Mouse (Mus musculus): Measurements from ENCODE around the gene Dscaml1. TPM values are rescaled to one million over a fixed set of nuclear protein-coding genes. Genes with fewer than 3 reads are reported as not detected.

The Dscaml1 gene
- total and polyA plus RNA-seq, 2 experiments from 2014 or later, result 0.04 to 0.84 TPM

DNA sequence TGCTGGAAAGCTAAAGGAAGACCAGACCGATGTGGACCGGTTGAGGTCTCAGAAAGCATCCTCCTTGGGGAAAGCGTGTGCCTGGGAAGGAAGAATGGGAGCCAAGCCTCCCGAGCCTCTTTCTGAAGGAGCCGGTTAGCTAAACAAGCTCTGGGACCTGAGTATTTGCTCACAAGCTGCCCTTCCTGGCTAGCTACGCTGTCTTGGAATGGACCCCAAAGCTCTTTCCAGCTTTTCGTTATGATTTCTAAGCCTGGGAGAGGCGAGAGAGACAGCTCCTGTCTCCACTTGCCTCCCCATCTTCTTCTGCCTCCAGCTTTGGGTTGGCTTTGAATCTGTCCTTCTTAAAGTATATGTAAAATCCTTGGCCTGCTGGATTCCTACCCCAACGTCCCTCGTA, 27.6 kb downstream of the Dscaml1 start:
- Histone ChIP-seq H3K4me3 (ENCODE audit: low read depth, low read length) (no peak overlapping the region), H3K27me3 (ENCODE audit: control insufficient read depth, insufficient read depth, low read length) (peaks cover 2% of the 10 kb centered on the region; the same call in 1 of the 2 replicates), H3K9ac (replicated peaks; ENCODE audit: low read depth, low read length) (no peak overlapping the region), H3K36me3 (replicated peaks; ENCODE audit: control insufficient read depth, insufficient read depth, low read length) (no peaks in the 10 kb centered on the region), H3K9me3 (replicated peaks; ENCODE audit: control insufficient read depth, low read length) (no peaks in the 10 kb centered on the region), H3K4me2 (ENCODE audit: low read depth, low read length) (no peak overlapping the region), H3K27ac (ENCODE audit: low read depth) (no peak overlapping the region), H3K4me1 (ENCODE audit: control insufficient read depth, insufficient read depth) (no peaks in the 10 kb centered on the region)
- TF ChIP-seq CTCF (IDR thresholded peaks at IDR 0.05; ENCODE audit: low read depth) (no peak), EP300 (IDR thresholded peaks at IDR 0.05; ENCODE audit: low read depth) (no peak)
- WGBS, result 81% methylated on average over 10 of the region's 10 CpGs
- DNase-seq (ENCODE audit: low spot score) (no peak), ATAC-seq (ENCODE audit: insufficient read depth, low read depth) (no peak)

DNA sequence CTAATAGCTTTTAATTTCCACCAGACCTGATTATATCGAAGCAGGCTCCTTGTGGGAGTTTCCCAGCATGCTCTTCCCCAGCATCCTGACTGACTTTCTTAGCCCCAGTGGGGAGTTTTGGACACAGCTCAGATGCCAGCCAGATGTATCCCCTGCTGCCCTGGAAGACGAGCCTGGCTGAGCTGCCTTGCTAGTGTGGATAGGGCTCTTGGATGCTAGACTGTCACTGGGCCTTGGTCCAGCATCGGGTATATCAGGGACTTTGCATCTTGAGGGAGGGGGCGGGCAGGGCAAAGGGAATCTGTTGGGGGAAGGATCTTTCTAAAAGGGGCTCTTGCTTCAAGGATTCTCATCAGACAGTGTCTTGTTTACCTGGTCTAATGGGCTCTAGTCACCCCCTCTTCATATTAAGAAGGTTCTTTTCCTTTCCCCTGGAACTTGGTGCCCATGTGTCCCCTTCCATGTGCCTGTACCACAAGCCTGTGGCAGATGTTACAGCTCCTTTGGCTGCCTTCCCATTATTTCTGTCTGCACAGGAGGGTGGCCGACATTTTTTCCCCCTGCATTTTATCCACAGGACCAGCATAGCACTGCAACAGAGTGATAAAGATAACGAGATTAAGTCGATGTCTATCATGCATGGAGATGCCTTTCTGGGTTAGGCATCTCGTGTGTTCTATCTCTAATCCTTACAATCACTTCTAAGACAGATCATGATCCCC, 28.6 kb downstream of the Dscaml1 start:
- TF ChIP-seq EP300 (IDR thresholded peaks at IDR 0.05; ENCODE audit: low read depth), result no peak
- TF ChIP-seq CTCF (IDR thresholded peaks at IDR 0.05; ENCODE audit: low read depth), result no peak
- Histone ChIP-seq H3K36me3 (replicated peaks; ENCODE audit: control insufficient read depth, insufficient read depth, low read length) (no peaks in the 10 kb centered on the region), H3K4me1 (ENCODE audit: control insufficient read depth, insufficient read depth) (no peaks in the 10 kb centered on the region), H3K9ac (replicated peaks; ENCODE audit: low read depth, low read length) (no peak overlapping the region), H3K27ac (ENCODE audit: low read depth) (no peak overlapping the region), H3K9me3 (replicated peaks; ENCODE audit: control insufficient read depth, low read length) (no peaks in the 10 kb centered on the region), H3K27me3 (ENCODE audit: control insufficient read depth, insufficient read depth, low read length) (peaks cover 2% of the 10 kb centered on the region; the same call in 1 of the 2 replicates), H3K4me3 (ENCODE audit: low read depth, low read length) (no peak overlapping the region), H3K4me2 (ENCODE audit: low read depth, low read length) (no peak overlapping the region)
- WGBS, result 48% methylated on average over 8 of the region's 8 CpGs
- DNase-seq (ENCODE audit: low spot score), result no peak
- no peak for ATAC-seq (ENCODE audit: insufficient read depth, low read depth)

DNA sequence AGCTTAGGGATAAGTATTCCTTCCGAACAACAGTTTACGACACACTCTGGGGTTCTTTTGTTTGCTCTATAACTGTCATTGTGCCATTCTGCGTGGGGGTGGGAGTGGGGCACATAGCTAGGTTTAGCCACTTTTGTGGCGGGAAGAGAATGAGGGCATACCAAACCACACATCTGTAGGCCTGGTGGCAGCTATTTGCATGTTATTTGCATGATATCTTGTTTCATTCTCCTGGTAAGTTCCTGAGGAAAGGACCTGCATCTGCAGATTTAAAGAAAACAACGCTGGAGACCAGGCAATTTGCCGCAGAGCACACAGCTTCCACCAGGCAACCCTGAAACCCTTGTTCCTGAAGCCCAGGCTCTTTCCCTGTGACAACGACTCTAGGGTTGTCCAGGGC, 30.8 kb downstream of the Dscaml1 start:
- no peak overlapping the region for H3K4me2 ChIP-seq (ENCODE audit: low read depth, low read length)
- DNase-seq (ENCODE audit: low spot score), result no peak

DNA sequence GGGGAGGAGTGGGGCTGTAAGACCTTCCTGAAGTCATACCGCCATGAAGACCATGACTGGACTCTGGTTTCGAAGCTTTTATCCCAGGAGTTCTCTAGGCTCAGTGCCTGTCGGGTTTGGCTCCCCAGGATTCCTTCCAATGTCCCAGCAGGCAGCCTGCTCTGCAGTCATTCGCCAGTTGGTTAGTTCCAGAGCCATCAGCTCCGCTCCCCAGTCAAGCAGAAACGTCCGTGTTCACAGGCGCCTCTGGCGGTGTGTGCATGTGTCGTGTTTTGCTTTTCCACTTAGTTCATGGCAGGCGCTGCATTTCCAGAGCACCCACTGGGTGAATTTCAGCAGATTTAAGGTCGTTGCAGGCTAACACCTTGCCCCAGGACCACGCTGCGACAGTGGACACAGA, 31.9 kb downstream of the Dscaml1 start:
- TF ChIP-seq CTCF (IDR thresholded peaks at IDR 0.05; ENCODE audit: low read depth) (no peak), EP300 (IDR thresholded peaks at IDR 0.05; ENCODE audit: low read depth) (no peak)

More for the DNA sequence above, 30.8 kb downstream of the Dscaml1 start:
- 45% methylated on average over 7 of the region's 7 CpGs for WGBS
- H3K9ac ChIP-seq (replicated peaks; ENCODE audit: low read depth, low read length), result no peak overlapping the region
- no peaks in the 10 kb centered on the region for H3K36me3 ChIP-seq (replicated peaks; ENCODE audit: control insufficient read depth, insufficient read depth, low read length)
- H3K4me3 ChIP-seq (ENCODE audit: low read depth, low read length), result no peak overlapping the region
- H3K4me1 ChIP-seq (ENCODE audit: control insufficient read depth, insufficient read depth), result no peaks in the 10 kb centered on the region
- no peak overlapping the region for H3K27ac ChIP-seq (ENCODE audit: low read depth)
- no peaks in the 10 kb centered on the region for H3K9me3 ChIP-seq (replicated peaks; ENCODE audit: control insufficient read depth, low read length)
- H3K27me3 ChIP-seq (ENCODE audit: control insufficient read depth, insufficient read depth, low read length), result peaks cover 2% of the 10 kb centered on the region; the same call in 1 of the 2 replicates
- TF ChIP-seq CTCF (IDR thresholded peaks at IDR 0.05; ENCODE audit: low read depth), result no peak
- no peak for TF ChIP-seq EP300 (IDR thresholded peaks at IDR 0.05; ENCODE audit: low read depth)
- no peak for ATAC-seq (ENCODE audit: insufficient read depth, low read depth)

DNA sequence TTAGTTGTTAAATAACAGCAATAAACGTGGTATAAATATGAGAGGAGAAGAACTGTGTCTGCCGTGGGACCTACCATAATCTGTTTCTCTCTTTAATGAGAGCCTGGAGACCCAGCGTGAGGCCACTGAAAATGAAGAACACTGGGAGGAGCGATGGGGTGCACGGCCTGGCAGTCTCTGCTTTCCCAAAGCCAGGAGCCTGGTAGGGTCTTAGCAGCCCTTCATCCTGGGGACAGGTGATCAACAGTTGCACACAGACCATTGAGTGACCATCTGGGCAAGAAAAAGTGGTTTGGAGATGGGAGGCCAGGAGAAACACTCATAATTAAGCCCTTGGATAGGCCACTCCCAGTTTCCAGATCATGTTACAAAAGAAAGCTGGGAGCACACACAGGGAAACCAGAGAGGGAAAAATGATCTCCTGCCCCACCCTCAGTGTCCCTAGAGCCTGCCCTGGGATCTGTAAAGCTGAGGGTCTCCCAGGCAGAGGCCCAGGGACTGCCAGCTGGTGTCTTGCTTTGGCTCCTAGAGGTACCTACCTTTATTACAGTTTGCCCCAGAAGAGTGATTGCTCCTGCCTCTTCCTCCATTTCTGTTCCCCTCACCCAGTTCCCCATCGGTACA, 39.1 kb downstream of the Dscaml1 start:
- ATAC-seq (ENCODE audit: insufficient read depth, low read depth) (no peak), DNase-seq (ENCODE audit: low spot score) (no peak)
- no peak for TF ChIP-seq CTCF (IDR thresholded peaks at IDR 0.05; ENCODE audit: low read depth)
- no peak for TF ChIP-seq EP300 (IDR thresholded peaks at IDR 0.05; ENCODE audit: low read depth)
- Histone ChIP-seq H3K4me3 (ENCODE audit: low read depth, low read length) (no peak overlapping the region), H3K4me1 (ENCODE audit: control insufficient read depth, insufficient read depth) (no peaks in the 10 kb centered on the region), H3K9ac (replicated peaks; ENCODE audit: low read depth, low read length) (no peak overlapping the region), H3K27ac (ENCODE audit: low read depth) (no peak overlapping the region), H3K27me3 (ENCODE audit: control insufficient read depth, insufficient read depth, low read length) (no peaks in the 10 kb centered on the region), H3K9me3 (replicated peaks; ENCODE audit: control insufficient read depth, low read length) (no peaks in the 10 kb centered on the region), H3K4me2 (ENCODE audit: low read depth, low read length) (no peak overlapping the region), H3K36me3 (replicated peaks; ENCODE audit: control insufficient read depth, insufficient read depth, low read length) (no peaks in the 10 kb centered on the region)
- 53% methylated on average over 6 of the region's 6 CpGs for WGBS

More for the DNA sequence above, 31.9 kb downstream of the Dscaml1 start:
- no peaks in the 10 kb centered on the region for H3K36me3 ChIP-seq (replicated peaks; ENCODE audit: control insufficient read depth, insufficient read depth, low read length)
- no peak for ATAC-seq (ENCODE audit: insufficient read depth, low read depth)
- WGBS, result 61% methylated on average over 14 of the region's 14 CpGs
- H3K9me3 ChIP-seq (replicated peaks; ENCODE audit: control insufficient read depth, low read length), result no peaks in the 10 kb centered on the region
- no peak for DNase-seq (ENCODE audit: low spot score)
- H3K27ac ChIP-seq (ENCODE audit: low read depth), result no peak overlapping the region
- H3K4me3 ChIP-seq (ENCODE audit: low read depth, low read length), result no peak overlapping the region
- no peak overlapping the region for H3K4me2 ChIP-seq (ENCODE audit: low read depth, low read length)
- no peak overlapping the region for H3K9ac ChIP-seq (replicated peaks; ENCODE audit: low read depth, low read length)
- H3K27me3 ChIP-seq (ENCODE audit: control insufficient read depth, insufficient read depth, low read length), result peaks cover 2% of the 10 kb centered on the region; the same call in 1 of the 2 replicates
- H3K4me1 ChIP-seq (ENCODE audit: control insufficient read depth, insufficient read depth), result no peaks in the 10 kb centered on the region
